Mouse (Mus musculus) heart, adult 2 months (tissue): Measurements from ENCODE around the gene Bcl2l12. TPM values are rescaled to one million over a fixed set of nuclear protein-coding genes. Genes with fewer than 3 reads are reported as not detected.
A peak's percentile ranks its signal among the peaks of the same experiment; 100 is the strongest.

Experiments
- DNase-seq, 2 experiments: peaks; one replicate each; pipeline ENCODE4 v3.0.0; 2021
- H3K27ac ChIP-seq: fragments of 200-600 bp; 2 replicates; pipeline ENCODE4 v1.8.1; 2022
- H3K27me3 ChIP-seq: fragments of 200-500 bp; 2 replicates; pipeline ENCODE4 v1.6.1; 2012; ENCODE audit warnings: mild to moderate bottlenecking, low read length, inconsistent platforms, mixed read lengths; ENCODE audit not compliant: control insufficient read depth, insufficient read depth
- H3K36me3 ChIP-seq: fragments of 200-500 bp; 2 replicates; pipeline ENCODE4 v1.6.1; 2012; ENCODE audit warnings: low read length, inconsistent platforms; ENCODE audit not compliant: control insufficient read depth, insufficient read depth
- H3K4me1 ChIP-seq: fragments of 200-500 bp; 2 replicates; pipeline ENCODE4 v1.6.1; 2011; ENCODE audit warnings: low read length; ENCODE audit not compliant: control insufficient read depth, insufficient read depth
- H3K4me3 ChIP-seq: fragments of 200-600 bp; 2 replicates; pipeline ENCODE4 v1.8.1; 2022
- H3K79me2 ChIP-seq: fragments of 200-500 bp; replicated peaks from 2 replicates; pipeline ENCODE4 v1.6.1; 2012; ENCODE audit warnings: mild to moderate bottlenecking, inconsistent platforms, low read length, moderate library complexity, mixed read lengths; ENCODE audit not compliant: control insufficient read depth, insufficient read depth
- H3K9ac ChIP-seq: fragments of 200-500 bp; 2 replicates; pipeline ENCODE4 v1.6.1; 2012; ENCODE audit warnings: low read depth, mild to moderate bottlenecking, control low read depth, inconsistent platforms, low read length, mixed read lengths
- CTCF ChIP-seq: fragments of 200-600 bp; IDR thresholded peaks from 2 replicates; pipeline ENCODE4 v1.8.1; 2022; ENCODE audit warnings: antibody characterized with exemption, mild to moderate bottlenecking, moderate library complexity
- EP300 ChIP-seq: fragments of 200-500 bp; IDR thresholded peaks from 2 replicates; pipeline ENCODE4 v1.6.1; 2011; ENCODE audit warnings: low read depth, low read length, control low read depth; ENCODE audit not compliant: insufficient read depth
- POLR2A ChIP-seq: fragments of 200-500 bp; IDR thresholded peaks from 2 replicates; pipeline ENCODE4 v1.6.1; 2011; ENCODE audit warnings: mild to moderate bottlenecking, low read depth, low read length, control low read depth; ENCODE audit not compliant: insufficient read depth
- WGBS: fragments of 180-500 bp; shearing (Covaris S2); methylation state at CpG from one replicate; pipeline ENCODE4 v1.1.7; 2018; 5-methylcytosine and 5-hydroxymethylcytosine counted together
- intact Hi-C: fragments of 180-260 bp; cut with DNase I; formaldehyde crosslinking; loops from one replicate; pipeline ENCODE4 v1.15.1; 2025
- polyA plus RNA-seq: library from polyadenylated mRNA; depleted of rRNA; stranded (reverse); fragments of >200 nt; gene quantifications from 2 replicates; pipeline ENCODE4 v1.2.3, GENCODE M21; 2012
- total RNA-seq, 2 experiments: library from RNA; stranded (reverse); gene quantifications; 2 replicates each; pipeline ENCODE4 v1.2.3; 2021

Gene Bcl2l12
- total and polyA plus RNA-seq, 3 experiments = 9.5 to 19.2 (median 11.5) TPM

- Histone ChIP-seq H3K79me2 (no peaks in the 10 kb centered on the region), H3K9ac (no peak overlapping the region), H3K4me1 (peaks cover 4% of the 10 kb centered on the region), H3K27ac (no peak overlapping the region), H3K27me3 (no peaks in the 10 kb centered on the region), H3K36me3 (no peaks in the 10 kb centered on the region), H3K4me3 (no peak overlapping the region)
- no peak for DNase-seq
- TF ChIP-seq EP300 = no peak
- TF ChIP-seq CTCF = no peak
- no peak for TF ChIP-seq POLR2A
- intact Hi-C loops = loop anchor here (2.0 kb wide), 1 partner anchor 21 kb away; no protein-coding TSS in a partner anchor
- 85% methylated on average over 6 of the region's 6 CpGs for WGBS
These were observed 31.5 kb upstream of the Bcl2l12 start for GRCm38 (mm10) chr7:45029995-45030394.

- H3K9ac ChIP-seq = no peak overlapping the region
- TF ChIP-seq EP300 (no peak), CTCF (no peak), POLR2A (no peak)
- H3K36me3 ChIP-seq = no peaks in the 10 kb centered on the region
- peaks cover 4% of the 10 kb centered on the region for H3K4me1 ChIP-seq
- no peak overlapping the region for H3K4me3 ChIP-seq
- intact Hi-C loops = no loop called here
- DNase-seq = peak in 1 of 2 experiments; percentile 2
- WGBS = 87% methylated on average over 11 of the region's 11 CpGs
- no peaks in the 10 kb centered on the region for H3K79me2 ChIP-seq
- no peak overlapping the region for H3K27ac ChIP-seq
- H3K27me3 ChIP-seq = no peaks in the 10 kb centered on the region
These were observed 29.8 kb upstream of the Bcl2l12 start for GRCm38 (mm10) chr7:45028351-45028750.

- no peaks in the 10 kb centered on the region for H3K27me3 ChIP-seq
- H3K9ac ChIP-seq = no peak overlapping the region
- no peak for DNase-seq
- intact Hi-C loops = no loop called here
- no peaks in the 10 kb centered on the region for H3K79me2 ChIP-seq
- no peak overlapping the region for H3K4me3 ChIP-seq
- no peak overlapping the region for H3K27ac ChIP-seq
- peaks cover 4% of the 10 kb centered on the region for H3K4me1 ChIP-seq
- no peaks in the 10 kb centered on the region for H3K36me3 ChIP-seq
- no peak for TF ChIP-seq CTCF
- TF ChIP-seq POLR2A = no peak
- WGBS = 87% methylated on average over 9 of the region's 9 CpGs
These were observed 29.2 kb upstream of the Bcl2l12 start for GRCm38 (mm10) chr7:45027761-45028160.

DNA sequence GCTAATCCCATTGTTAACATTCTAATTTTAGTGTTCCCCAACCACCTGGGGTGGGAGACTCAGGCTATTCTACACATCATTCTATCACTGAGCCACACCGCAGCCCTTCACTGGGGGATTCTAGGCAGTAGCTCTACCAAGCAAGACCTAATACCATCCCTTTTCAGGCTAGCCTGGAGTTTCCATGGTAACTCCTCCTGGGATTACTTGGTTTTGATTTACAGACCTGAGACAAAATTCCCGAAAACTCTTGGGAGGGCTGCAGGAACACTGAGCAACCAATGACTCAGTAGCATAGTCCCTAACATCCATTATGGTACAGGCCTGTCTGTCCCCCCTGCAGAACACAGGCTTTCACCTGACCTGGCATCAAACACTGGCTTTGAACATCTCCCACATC is 27.7 kb upstream of the Bcl2l12 start:
- DNase-seq = no peak
- peaks cover 4% of the 10 kb centered on the region for H3K4me1 ChIP-seq
- TF ChIP-seq CTCF (no peak), POLR2A (no peak), EP300 (no peak)
- intact Hi-C loops = no loop called here
- no peaks in the 10 kb centered on the region for H3K36me3 ChIP-seq
- H3K27me3 ChIP-seq = no peaks in the 10 kb centered on the region
- H3K79me2 ChIP-seq = no peaks in the 10 kb centered on the region
- no peak overlapping the region for H3K4me3 ChIP-seq
- 73% methylated on average over 2 of the region's 2 CpGs for WGBS
- no peak overlapping the region for H3K9ac ChIP-seq
- H3K27ac ChIP-seq = no peak overlapping the region

- H3K4me1 ChIP-seq = peaks cover 4% of the 10 kb centered on the region
- H3K79me2 ChIP-seq = no peaks in the 10 kb centered on the region
- no peaks in the 10 kb centered on the region for H3K27me3 ChIP-seq
- no peaks in the 10 kb centered on the region for H3K36me3 ChIP-seq
- peak overlapping the region; percentile 42 for H3K27ac ChIP-seq
- H3K9ac ChIP-seq = no peak overlapping the region
- no peak overlapping the region for H3K4me3 ChIP-seq
- intact Hi-C loops = no loop called here
- WGBS = 50% methylated on average over 8 of the region's 8 CpGs
- TF ChIP-seq EP300 (no peak), POLR2A (no peak), CTCF (no peak)
- DNase-seq = no peak
These were observed 27.2 kb upstream of the Bcl2l12 start for GRCm38 (mm10) chr7:45025601-45026220.

- WGBS = 78% methylated on average over 15 of the region's 15 CpGs
These were observed 26.1 kb upstream of the Bcl2l12 start for GRCm38 (mm10) chr7:45024281-45025248.

More at GRCm38 (mm10) chr7:45024281-45025248, 26.1 kb upstream of the Bcl2l12 start:
- Histone ChIP-seq H3K79me2 (no peaks in the 10 kb centered on the region), H3K27me3 (no peaks in the 10 kb centered on the region), H3K36me3 (no peaks in the 10 kb centered on the region), H3K4me3 (no peak overlapping the region), H3K9ac (no peak overlapping the region), H3K27ac (no peak overlapping the region), H3K4me1 (peaks cover 8% of the 10 kb centered on the region)
- DNase-seq = no peak
- TF ChIP-seq EP300 (no peak), CTCF (0 out of 2 replicates have a peak, but pooled peaks have one; percentile 9)
- intact Hi-C loops = no loop called here
